Mouse (Mus musculus) hindbrain, embryonic 11.5 days (tissue): ENCODE measurements around the gene Itga2b. TPM values are rescaled to one million over a fixed set of nuclear protein-coding genes. Genes with fewer than 3 reads are reported as not detected.

ENCODE experiments used
- ATAC-seq: fragments of 200-750 bp; cut with Nextera tagmentation; 2 replicates; pipeline ENCODE4 v1.8.0; 2017; ENCODE audit warnings: mild to moderate bottlenecking, moderate TSS enrichment, moderate library complexity; ENCODE audit not compliant: low FRiP score
- DNase-seq: peaks from one replicate; pipeline ENCODE4 v3.0.0-alpha.2; 2015; ENCODE audit warnings: low spot score
- H3K27ac ChIP-seq: fragments of 300-500 bp; sonication (generic); 2 replicates; pipeline ENCODE4 v1.5.1; 2014; ENCODE audit warnings: mild to moderate bottlenecking, low read depth, low read length
- H3K27me3 ChIP-seq: fragments of 300-500 bp; sonication (generic); 2 replicates; pipeline ENCODE4 v1.6.1; 2014; ENCODE audit warnings: mild to moderate bottlenecking, low read length, moderate library complexity, mixed read lengths; ENCODE audit not compliant: control insufficient read depth, insufficient read depth
- H3K36me3 ChIP-seq: fragments of 300-500 bp; sonication (generic); 2 replicates; pipeline ENCODE4 v1.6.1; 2014; ENCODE audit warnings: mild to moderate bottlenecking, low read length, moderate library complexity, mixed read lengths; ENCODE audit not compliant: control insufficient read depth, insufficient read depth
- H3K4me1 ChIP-seq: fragments of 300-500 bp; sonication (generic); replicated peaks from 2 replicates; pipeline ENCODE4 v1.6.1; 2014; ENCODE audit warnings: low read length, mixed read lengths; ENCODE audit not compliant: control insufficient read depth, insufficient read depth
- H3K4me2 ChIP-seq: fragments of 300-500 bp; sonication (generic); replicated peaks from 2 replicates; pipeline ENCODE4 v1.6.1; 2014; ENCODE audit warnings: mild to moderate bottlenecking, low read depth, low read length
- H3K4me3 ChIP-seq: fragments of 300-500 bp; sonication (generic); 2 replicates; pipeline ENCODE4 v1.5.1; 2014; ENCODE audit warnings: low read depth, low read length
- H3K9ac ChIP-seq: fragments of 300-500 bp; sonication (generic); 2 replicates; pipeline ENCODE4 v1.6.1; 2014; ENCODE audit warnings: low read depth, low read length
- H3K9me3 ChIP-seq: fragments of 300-500 bp; sonication (generic); 2 replicates; pipeline ENCODE4 v1.6.1; 2016; ENCODE audit warnings: low read length; ENCODE audit not compliant: control insufficient read depth
- WGBS: fragments of 180-500 bp; shearing (Covaris S2); extraction: QIAGEN DNeasy Blood & Tissue Kit; methylation state at CpG from one replicate; pipeline ENCODE4 v1.1.7; 2014; 5-methylcytosine and 5-hydroxymethylcytosine counted together
- polyA plus RNA-seq: library from polyadenylated mRNA; unstranded; fragments of >200 nt; fragmentation: Nextera tagmentation; extraction: Ambion mirVana; gene quantifications from 2 replicates; pipeline ENCODE4 v1.2.1, GENCODE M21; 2014

Gene Itga2b
- polyA plus RNA-seq, 1 experiment from 2014 or later: 3.9 TPM

DNA sequence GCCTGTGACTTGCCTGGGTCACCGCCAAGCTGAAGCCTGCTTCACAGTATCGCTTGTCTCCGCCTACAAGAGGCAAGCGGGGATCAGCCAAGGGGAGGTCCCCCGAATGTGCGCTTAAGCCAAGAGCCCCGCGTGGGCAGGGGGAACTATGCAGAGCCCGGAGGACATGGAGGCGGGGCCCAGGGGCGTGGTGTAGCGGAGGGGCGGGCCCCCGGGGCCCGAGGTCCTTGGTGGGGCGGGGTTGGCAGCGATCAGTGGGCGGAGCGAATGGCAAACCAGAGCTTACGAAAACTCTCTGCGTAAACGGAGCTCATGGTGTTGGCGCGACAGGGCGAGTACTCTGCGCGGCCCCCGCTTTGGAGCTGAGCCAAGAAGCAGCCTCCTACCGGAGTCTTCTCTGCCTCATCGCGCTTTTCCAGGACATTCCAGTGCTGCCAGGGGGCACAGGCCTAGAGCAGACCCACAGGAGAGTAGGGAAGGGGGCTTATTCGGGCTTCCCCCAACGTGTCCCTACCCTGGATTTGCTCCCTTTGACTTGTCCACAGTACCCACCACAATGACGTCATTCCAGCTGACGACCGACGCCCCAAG lies 2.8 kb downstream of the Itga2b start:
- peaks cover 4% of the 10 kb centered on the region for H3K4me1 ChIP-seq
- H3K4me3 ChIP-seq: peak overlapping the region; percentile 31
- under 1% methylated on average over 37 of the region's 37 CpGs for WGBS
- ATAC-seq (peak; percentile 82), DNase-seq (peak; percentile 90)
- no peak overlapping the region for H3K27ac ChIP-seq
- peak overlapping the region; percentile 40; the same call in 1 of the 2 replicates for H3K9ac ChIP-seq
- no peaks in the 10 kb centered on the region for H3K9me3 ChIP-seq
- H3K4me2 ChIP-seq: peak overlapping the region; percentile 73
- no peaks in the 10 kb centered on the region for H3K36me3 ChIP-seq
- H3K27me3 ChIP-seq: 0 out of 2 replicates have a peak, but pooled peaks cover 5% of the 10 kb centered on the region

DNA sequence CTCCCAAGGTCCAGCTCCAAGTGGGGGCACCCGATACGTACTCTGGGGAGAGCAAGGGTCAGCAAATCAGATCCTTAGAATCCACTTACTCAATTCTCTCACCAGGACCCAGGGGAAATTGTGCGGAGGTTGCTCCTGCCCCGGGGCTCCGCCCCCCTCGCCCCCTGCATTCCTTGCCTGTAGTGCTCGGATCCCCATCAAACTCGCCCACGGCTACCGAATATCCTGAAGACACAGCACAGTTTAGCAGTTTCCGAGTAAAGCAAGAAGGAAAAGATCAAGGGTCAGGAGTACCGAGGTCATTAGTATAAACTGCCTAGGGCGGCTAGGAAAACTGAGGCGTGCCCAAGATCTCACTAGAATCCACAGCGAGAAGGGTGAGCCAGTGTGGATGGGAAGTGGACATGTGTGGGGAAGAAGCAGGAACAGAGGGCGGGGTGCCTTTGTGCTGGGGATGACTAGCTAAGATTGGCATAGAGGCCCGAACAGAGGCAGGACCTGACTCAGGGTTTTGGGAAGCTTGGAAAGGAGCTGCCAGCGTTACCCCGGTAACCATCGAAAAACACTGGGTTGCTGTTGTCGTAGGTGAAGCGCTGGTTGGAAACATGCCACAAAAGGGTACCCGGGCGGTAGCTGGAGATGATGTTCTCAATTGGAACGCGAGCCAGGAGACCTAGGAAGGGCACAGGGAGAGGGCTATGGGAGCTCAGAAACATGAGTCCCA lies 4.0 kb downstream of the Itga2b start:
- Histone ChIP-seq H3K9me3 (no peaks in the 10 kb centered on the region), H3K4me1 (peaks cover 4% of the 10 kb centered on the region), H3K4me3 (no peak overlapping the region), H3K27me3 (0 out of 2 replicates have a peak, but pooled peaks cover 5% of the 10 kb centered on the region), H3K27ac (no peak overlapping the region), H3K9ac (no peak overlapping the region), H3K36me3 (no peaks in the 10 kb centered on the region), H3K4me2 (0 out of 2 replicates have a peak overlapping the region, but pooled peaks have one; percentile 1)
- peak; percentile 14; the same call in 1 of the 2 replicates for ATAC-seq
- 8% methylated on average over 26 of the region's 26 CpGs for whole genome bisulfite sequencing
- DNase-seq: peak; percentile 54

DNA sequence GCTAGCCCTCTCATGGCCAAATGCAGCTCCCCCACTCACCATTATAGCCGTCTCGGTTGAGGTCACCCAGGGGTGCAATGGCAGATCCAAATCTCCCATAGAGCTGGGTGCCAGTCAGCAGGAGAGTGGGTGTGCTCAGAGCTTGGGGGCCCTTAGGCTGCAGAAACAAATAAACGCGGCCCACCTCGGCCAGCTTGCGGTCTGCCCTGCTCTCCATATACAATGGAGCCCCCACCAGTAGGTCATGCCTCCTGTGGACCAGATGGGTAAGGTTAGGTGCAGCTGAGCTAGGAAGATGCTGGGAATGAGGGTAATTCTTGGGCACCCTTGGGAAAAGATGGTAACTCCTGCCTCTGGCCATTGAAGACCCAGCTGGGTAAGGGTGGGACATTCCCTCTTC lies 5.0 kb downstream of the Itga2b start:
- WGBS: 94% methylated on average over 6 of the region's 6 CpGs
- H3K9ac ChIP-seq: no peak overlapping the region
- 0 out of 2 replicates have a peak, but pooled peaks cover 5% of the 10 kb centered on the region for H3K27me3 ChIP-seq
- H3K4me2 ChIP-seq: no peak overlapping the region
- no peak overlapping the region for H3K4me3 ChIP-seq
- no peaks in the 10 kb centered on the region for H3K9me3 ChIP-seq
- peaks cover 4% of the 10 kb centered on the region for H3K4me1 ChIP-seq
- DNase-seq: no peak
- H3K27ac ChIP-seq: no peak overlapping the region
- ATAC-seq: no peak
- H3K36me3 ChIP-seq: no peaks in the 10 kb centered on the region

DNA sequence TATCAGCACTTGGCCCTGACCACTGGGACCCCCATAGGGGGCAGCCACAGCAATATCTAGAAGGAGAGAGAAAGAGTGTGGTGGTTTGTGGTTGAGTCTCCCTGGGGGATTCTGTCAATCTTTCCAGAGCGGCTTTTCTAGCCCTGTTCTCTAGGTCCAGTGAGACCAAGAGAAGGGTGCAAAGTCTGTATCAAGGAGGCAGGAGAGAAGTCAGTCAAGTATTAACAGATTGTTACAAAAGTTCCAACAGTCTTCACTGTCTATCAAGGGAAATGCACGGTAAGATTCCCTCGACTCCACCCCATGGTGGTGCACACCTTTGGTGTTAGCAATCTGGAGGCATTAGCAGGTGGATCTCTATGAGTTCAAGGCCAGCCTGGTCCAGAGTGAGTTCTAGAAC lies 8.2 kb downstream of the Itga2b start:
- H3K9me3 ChIP-seq: no peaks in the 10 kb centered on the region
- no peak for DNase-seq
- peaks cover 10% of the 10 kb centered on the region; the same call in 1 of the 2 replicates for H3K27me3 ChIP-seq
- no peak for ATAC-seq
- no peak overlapping the region for H3K27ac ChIP-seq
- H3K9ac ChIP-seq: no peak overlapping the region
- no peaks in the 10 kb centered on the region; the same call in none of the 2 replicates for H3K4me1 ChIP-seq
- no peak overlapping the region for H3K4me3 ChIP-seq
- no peaks in the 10 kb centered on the region for H3K36me3 ChIP-seq
- no peak overlapping the region for H3K4me2 ChIP-seq
- WGBS: 90% methylated on average over 3 of the region's 3 CpGs

DNA sequence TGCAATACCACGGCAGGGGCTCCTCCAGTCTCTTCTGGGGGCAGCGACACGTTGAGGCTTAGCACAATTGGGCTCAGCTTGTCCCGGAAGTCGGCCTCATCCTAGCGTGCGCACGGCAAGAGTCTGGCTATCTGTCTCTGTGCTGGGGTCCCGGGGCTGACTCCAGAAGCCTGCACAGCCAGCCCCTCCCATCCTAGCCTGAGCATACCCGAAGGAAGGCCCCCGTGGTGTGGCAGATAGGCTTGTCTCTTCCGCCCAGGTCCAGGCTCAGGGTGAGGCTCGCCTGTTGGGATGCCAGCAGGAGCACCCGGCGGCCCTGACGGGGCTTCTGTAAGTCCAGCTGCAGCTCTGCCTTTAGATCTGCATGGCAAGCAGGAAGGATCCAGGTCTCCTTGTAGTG lies 9.4 kb downstream of the Itga2b start:
- no peak overlapping the region for H3K4me2 ChIP-seq
- no peak overlapping the region for H3K27ac ChIP-seq
- ATAC-seq (no peak), DNase-seq (no peak)
- no peaks in the 10 kb centered on the region; the same call in none of the 2 replicates for H3K4me1 ChIP-seq
- H3K27me3 ChIP-seq: peaks cover 7% of the 10 kb centered on the region; the same call in 1 of the 2 replicates
- 62% methylated on average over 16 of the region's 16 CpGs for WGBS
- H3K9me3 ChIP-seq: no peaks in the 10 kb centered on the region
- no peak overlapping the region for H3K4me3 ChIP-seq
- no peaks in the 10 kb centered on the region for H3K36me3 ChIP-seq
- H3K9ac ChIP-seq: no peak overlapping the region

DNA sequence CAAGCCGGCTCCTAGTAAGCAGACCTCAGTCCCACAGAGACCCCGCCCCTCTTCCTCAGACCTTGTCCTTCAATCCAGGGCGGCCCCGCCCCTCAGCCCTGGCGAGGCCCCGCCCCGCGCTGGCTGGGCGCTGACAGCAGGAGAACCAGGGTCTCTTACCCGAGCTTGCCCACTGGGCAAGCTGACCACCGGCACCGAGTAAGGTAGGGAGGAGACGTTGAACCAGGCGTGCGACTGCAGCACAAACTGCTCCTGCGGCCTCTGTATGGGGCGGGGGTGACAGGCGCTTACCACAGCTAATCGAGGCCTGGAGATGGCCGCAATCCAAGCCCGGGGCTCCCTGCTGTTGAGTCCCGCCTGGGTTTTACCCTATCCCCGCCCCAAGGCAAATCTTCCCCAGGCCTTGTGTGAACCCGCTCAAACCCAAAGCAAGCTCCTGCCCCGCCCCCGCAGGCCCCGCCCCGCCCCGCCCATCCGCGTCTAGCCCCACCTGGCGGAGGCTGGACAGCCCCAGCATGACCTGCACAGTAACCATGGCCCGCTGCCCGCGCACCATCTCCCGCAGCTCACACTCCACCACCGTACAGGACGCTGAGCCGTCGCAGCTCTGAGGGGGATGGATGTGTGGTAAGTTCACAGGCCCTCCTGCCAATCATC lies 14.1 kb downstream of the Itga2b start:
- no peaks in the 10 kb centered on the region for H3K9me3 ChIP-seq
- H3K27ac ChIP-seq: no peak overlapping the region
- no peaks in the 10 kb centered on the region; the same call in 1 of the 2 replicates for H3K4me1 ChIP-seq
- no peaks in the 10 kb centered on the region for H3K36me3 ChIP-seq
- peak; percentile 91 for ATAC-seq
- peak; percentile 91 for DNase-seq
- WGBS: under 1% methylated on average over 36 of the region's 40 CpGs
- H3K27me3 ChIP-seq: peaks cover 8% of the 10 kb centered on the region
- H3K9ac ChIP-seq: peak overlapping the region; percentile 24; the same call in 1 of the 2 replicates
- peak overlapping the region; percentile 89 for H3K4me2 ChIP-seq
- peak overlapping the region; percentile 46 for H3K4me3 ChIP-seq

DNA sequence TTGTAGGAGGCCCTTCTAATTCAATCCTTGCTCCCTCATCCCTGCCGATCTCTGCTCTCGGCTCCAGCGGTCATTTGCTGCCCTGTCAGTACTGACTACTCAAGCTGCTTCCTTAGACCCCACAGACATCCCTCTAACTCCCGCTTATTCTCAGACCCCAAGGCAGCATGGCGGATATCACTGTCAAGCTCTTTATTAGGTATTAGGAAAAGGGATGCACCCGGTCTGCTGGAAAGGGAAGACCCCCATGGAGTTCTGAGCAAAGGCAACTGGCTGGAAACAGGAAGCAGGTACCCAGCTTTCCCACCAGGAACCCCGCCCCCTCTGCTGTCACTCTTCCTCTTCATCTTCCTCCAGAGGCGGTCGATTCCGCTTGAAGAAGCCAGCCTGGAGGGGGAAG lies 16.8 kb downstream of the Itga2b start:
- H3K9ac ChIP-seq: no peak overlapping the region
- no peaks in the 10 kb centered on the region for H3K9me3 ChIP-seq
- H3K4me2 ChIP-seq: no peak overlapping the region
- no peak for ATAC-seq
- H3K4me3 ChIP-seq: no peak overlapping the region
- H3K36me3 ChIP-seq: no peaks in the 10 kb centered on the region
- no peak for DNase-seq
- peaks cover 11% of the 10 kb centered on the region for H3K27me3 ChIP-seq
- WGBS: 17% methylated on average over 10 of the region's 10 CpGs
- H3K27ac ChIP-seq: no peak overlapping the region
- no peaks in the 10 kb centered on the region; the same call in 1 of the 2 replicates for H3K4me1 ChIP-seq

DNA sequence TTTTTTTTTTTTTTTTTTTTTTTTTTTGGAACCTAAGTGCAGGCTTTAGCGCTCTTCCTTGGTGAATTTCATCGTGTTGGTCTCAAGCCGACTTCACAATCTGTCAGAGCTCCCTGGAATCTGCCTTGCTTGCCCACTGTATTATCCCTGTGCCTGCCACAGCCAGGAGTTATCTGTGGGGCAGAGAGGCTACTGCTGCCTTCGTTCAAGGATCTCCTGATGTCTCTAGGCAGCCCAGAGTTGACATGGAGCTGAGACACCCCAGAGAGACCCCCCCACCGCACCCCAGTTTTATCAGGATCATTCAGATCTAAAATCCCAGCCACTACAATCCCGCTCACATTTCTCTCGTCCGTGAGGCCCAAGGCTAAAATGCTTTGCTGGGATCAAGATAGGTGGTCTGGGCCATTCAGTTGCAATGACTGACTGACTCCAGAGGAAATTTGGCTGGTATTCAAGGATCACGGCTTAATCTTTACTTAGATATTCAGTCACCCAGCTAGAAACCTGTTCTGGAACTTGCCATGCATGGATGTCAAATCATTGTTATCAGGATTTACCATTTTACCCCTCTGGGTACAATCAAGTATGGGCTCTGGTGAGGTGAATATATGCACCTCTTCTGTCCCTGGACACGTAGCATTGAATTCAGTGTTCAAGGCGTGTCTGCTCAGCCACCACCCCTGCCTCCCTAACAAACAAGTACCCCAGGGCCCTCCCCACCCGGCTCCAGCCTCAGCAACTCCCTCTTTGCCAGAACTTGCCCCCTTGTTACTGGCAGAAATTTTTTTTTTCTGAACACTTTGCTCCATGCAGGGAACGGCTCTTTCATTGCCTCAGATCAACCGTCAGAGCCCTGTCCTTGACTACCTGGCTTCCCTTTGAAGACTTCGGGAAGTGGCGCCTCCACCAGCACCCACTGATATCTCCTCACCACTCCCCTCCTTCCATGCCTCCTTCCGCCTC lies 20.6 kb downstream of the Itga2b start:
- DNase-seq (no peak), ATAC-seq (no peak)
- Histone ChIP-seq H3K27me3 (peaks cover 5% of the 10 kb centered on the region; the same call in 1 of the 2 replicates), H3K36me3 (no peaks in the 10 kb centered on the region), H3K27ac (no peak overlapping the region), H3K4me3 (no peak overlapping the region), H3K9ac (no peak overlapping the region), H3K4me2 (no peak overlapping the region), H3K4me1 (peaks cover 15% of the 10 kb centered on the region), H3K9me3 (no peaks in the 10 kb centered on the region)
- WGBS: 55% methylated on average over 17 of the region's 17 CpGs
